Mouse (Mus musculus) gastrocnemius, postnatal 10 days (tissue): Measurements from ENCODE around the gene Zfp536. TPM values are rescaled to one million over a fixed set of nuclear protein-coding genes. Genes with fewer than 3 reads are reported as not detected.

Experiments
- DNase-seq: peaks from one replicate; pipeline ENCODE4 v3.0.0; 2021; ENCODE audit warnings: mixed read lengths
- long read RNA-seq, 2 experiments: library from polyadenylated mRNA; stranded (forward); transcript quantifications; one replicate each; pipeline ENCODE4 v2.0.0; 2021
- total RNA-seq, 2 experiments: library from RNA; stranded (reverse); gene quantifications; 2 replicates each; pipeline ENCODE4 v1.2.3; 2021

Gene Zfp536
- 1 to 10 TPM; 3.9 to 4.2 TPM for total RNA-seq
- long read RNA-seq, experiment 1, full-length matches to known transcripts: 1 of 3 reads
- long read RNA-seq, experiment 1, partial matches to known transcripts: 2 of 3 reads
- long read RNA-seq, experiment 1, other reads (novel, unspliced or antisense): 0 of 3 reads
- long read RNA-seq, experiment 2: 0 reads

DNA sequence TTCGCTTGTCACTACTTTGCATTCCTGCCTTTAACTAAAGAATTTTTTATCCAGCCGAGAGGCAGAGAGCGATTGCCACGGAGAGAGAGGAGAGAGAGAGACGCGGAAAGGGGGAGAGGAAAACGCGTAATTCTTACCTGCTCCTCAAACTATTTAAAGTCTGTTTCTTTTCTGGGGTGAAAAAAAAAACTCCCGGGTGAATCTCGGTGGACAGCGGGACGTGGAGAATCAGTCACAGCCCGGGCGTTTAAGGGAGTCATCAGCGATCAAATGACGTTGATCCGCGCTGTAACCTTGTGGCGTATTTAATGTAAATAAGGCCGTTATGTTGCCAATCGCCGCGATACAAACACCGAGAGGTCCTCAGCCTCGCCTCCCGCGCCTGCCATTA lies at the start of gene Zfp536:
Zfp536 (minus strand) TSS at position 330 of the 391 bp plus-strand sequence.
- DNase-seq: no peak

DNA sequence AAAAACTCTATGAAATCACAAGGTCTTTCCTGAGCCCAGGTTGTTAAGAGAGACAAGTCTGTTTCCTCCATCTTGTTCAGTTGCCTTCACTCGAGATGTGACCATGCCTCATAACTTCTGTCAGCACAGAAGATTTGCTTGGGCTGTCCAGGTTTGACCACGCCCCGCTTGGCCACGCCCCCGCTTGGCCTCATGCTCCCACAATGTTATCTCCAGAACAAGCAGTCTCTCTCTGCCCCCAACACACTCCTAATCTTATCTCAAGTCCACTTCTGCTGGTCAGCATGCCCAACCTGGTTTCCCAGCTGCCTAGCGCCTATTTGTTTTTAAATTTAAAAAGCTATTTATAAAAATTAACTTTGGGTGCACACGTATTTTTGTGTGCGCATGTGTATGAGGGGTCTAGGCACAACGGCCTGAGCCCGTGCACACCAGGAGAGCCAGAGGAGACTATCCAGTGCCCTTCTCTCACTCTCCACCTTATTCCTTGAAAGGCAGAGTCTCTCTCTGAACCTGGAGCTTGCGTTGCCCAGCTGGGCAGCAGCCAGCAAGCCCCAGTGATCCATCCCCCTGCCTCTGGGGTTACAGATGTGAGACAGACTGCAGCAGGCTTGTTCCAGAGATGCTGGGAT lies 47.3 kb upstream of the Zfp536 start:
- no peak for DNase-seq

DNA sequence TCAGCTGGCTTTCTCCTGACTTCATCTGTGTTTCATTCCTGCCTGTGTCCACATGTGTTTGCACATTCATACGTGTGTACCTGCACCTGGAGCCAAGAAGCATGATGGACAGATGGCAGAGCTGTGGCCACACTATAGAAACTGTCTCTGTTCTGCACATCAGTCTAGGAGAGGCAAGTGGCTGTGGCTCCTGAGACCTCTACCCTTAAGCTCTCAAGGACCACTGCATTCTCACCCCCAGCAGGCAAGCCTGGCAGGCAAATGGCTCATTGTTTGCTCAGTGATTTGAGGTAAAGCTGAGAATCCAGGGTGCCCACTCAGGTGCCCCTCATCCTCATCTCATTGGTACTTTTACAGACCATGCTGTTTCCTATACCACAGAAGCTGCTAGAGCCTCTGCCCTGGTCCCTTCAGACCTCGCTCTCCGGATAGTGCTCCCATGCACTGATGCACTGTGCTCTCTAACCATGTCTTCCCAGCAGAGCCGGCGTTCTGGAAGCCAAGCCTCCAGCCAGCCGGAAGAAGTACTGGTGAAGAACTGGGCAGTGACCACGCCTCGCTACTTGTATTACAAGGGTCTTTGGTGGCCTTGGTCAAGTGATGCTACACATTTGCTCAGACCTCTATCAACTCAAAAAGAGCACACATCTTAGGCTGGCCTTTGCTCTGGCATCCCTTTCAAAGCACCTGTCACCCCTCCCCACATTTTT lies 45.3 kb upstream of the Zfp536 start:
- DNase-seq: no peak

DNA sequence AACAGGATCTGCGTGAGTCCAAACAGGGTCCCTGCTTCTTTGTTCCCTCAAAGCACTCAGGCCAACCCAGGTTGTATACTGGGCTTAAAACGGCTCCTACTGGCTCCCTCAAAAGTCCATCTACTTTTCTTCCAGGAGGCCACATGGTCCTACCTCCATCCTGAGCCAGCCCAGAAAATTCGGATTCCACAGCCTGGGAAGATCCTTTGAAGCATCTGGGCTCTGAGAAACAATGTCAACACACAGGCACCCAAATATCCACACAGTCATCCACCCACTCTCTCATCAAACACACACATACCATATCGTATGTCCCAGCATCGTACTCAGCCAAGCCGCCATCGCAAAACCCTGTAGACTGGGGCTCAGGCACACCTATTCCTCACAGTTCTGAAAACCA lies 43.5 kb upstream of the Zfp536 start:
- no peak for DNase-seq

DNA sequence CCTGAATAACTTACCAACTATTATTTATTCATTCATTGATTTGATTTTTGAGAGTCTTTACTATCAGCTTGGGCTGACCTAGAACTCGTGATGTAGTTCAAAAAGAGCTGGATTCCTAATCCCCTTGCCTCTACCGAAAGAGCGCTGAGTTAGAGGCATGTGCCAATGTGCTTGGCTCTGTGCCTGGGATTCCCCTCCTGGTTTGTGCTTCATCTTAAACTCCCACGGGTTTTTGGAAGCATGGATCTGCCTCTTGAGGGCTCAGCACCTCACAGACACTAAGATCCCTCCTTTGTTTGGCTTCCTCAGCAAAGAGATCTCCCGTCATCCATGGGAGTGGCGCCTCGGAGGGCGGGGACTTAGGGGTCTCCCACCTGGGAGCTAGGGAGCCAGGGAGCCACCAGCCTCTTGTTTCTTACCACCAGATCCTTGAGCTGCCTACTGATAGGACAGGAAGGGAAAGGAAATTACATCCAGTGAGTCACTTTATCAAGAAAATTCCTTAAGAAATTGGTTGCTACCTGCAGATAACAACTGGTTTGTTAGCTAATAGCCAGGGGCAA lies 41.5 kb upstream of the Zfp536 start:
- no peak for DNase-seq

DNA sequence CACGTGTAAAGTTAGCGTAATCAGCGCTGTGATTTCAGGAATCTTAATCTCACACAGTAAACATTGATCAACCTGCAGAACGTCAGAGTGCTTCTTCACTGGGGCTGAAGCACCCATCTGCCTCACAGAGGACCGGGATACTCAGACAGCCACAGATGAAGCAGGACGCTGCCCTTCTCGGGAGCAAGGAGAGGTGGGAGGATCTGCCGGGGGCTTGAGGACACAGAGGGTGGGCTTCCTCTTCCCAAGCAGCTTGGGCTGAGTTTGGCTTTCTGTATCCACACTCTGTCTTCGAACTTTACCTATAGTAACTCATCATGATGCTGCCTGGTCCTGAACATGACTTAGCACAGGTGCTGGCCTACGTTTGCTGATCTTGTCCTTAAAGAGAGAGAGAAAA lies 40.2 kb upstream of the Zfp536 start:
- no peak for DNase-seq

DNA sequence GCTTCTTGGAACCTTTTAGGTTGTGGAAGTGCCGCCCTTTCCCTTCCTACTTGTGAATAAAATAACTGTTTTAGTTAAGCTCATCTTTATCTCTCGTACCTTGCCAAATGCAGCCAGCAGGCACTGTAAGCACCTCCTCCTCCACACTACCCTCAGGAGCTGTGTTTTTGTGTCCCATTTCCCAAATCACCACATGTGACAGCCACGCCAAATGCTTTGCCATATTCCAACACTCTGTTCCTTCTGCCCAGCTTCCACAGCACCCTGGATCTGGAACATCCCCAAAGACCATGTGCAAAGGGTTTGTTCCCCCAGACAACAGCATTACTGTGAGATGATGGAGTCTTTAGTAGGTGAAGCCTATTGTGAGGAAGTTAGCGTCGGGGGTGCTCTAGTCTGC lies 36.5 kb upstream of the Zfp536 start:
- no peak for DNase-seq

DNA sequence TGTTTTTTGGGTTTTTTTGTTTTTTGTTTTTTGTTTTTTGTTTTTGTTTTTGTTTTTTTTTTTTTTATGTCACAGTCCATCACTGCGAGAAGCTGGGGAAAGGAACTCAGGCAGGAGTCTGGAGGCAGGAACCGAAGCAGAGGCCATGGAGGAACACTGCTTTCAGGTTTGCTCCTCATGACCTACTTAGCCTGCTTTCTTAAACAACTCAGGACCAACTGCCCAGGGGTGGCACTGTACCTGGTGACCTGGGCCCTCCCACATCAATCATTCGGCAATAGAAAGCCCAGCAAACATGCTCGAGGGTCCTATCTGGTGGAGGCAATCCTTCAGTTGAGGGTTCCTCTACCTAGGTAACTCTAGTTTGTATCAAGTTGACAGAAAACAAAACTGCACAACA lies 35.6 kb upstream of the Zfp536 start:
- no peak for DNase-seq

DNA sequence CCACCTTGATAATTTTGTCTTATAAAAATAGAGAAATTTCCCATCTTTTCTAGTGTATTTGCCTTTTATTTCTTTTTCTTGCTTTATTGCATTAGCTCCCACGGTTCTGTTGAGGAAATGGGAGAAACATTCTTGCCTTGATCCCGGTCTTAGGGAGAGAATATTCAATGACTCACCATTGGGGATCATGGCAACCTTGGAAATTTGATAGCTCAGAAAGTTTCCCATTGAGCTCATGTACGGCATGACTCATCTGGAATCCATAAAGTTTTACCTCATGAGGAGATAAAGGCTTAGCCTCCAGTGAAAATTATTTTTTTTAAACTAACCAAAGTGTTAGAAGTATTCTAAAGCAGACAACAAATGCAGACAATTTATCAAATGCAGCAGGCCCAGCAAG lies 27.7 kb upstream of the Zfp536 start:
- DNase-seq: no peak

DNA sequence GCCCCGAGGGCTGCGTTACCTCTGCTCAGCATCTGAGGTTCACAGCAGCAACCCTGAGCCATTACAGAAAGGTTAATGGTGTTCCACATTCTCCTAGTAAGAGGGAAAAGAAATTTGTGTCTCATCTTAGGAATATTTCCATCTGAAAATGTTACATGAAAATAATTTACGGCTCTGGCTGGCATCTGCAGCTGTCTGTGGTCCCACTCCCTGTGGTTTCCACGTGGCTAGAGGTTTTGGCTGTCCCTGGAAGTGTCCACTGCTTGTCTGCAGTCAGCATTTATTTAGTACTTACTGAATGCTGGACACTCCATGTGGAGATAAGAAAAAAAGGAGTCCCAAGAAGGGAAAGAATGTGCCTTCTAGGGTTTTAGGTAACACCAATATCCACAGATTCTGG lies 15.3 kb upstream of the Zfp536 start:
- no peak for DNase-seq

DNA sequence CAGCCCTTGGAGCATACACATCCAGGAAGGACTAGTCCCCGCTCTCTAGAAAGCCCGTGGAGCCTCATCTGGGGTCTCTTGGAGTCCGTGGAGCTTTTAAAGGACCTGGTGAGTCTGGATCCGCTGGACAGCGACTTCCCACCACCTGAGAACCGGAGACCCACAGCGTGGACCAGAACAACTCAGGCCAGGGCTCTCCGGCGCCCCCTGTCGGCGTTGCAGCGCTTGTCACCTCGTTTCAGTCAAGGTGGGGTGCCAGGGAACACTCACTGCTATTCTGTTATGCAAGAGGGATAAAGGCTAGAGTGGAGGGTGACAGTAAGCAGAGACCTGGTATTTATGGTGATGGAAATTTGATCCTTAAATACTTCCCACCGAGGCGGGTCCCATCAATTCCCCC lies 2.1 kb upstream of the Zfp536 start:
- peak; percentile 81 for DNase-seq

DNA sequence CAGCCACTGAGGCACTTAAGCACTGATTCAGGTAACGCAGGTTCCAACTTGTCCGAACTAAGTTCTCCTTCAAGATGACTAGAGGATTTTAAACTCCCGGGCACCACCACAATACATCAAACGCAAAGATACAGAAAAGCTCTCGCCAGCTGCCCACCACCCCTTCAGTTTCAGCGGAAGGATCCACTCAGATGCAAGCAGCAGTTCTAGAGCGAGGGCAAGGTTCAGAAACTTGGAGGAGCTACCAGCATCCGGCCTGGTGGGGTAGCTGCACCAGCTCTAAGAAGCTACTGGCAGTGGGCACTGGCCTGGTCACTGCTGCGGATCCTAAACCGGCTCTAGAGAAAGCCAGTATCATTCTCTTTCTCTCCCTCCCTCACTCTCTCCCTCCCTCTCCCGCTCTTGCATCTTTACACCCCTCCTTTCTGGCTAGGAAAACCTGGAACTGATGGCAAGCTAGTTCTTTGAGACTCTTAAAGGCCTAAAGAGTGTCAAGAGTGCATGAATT lies 1.1 kb upstream of the Zfp536 start:
- DNase-seq: no peak

DNA sequence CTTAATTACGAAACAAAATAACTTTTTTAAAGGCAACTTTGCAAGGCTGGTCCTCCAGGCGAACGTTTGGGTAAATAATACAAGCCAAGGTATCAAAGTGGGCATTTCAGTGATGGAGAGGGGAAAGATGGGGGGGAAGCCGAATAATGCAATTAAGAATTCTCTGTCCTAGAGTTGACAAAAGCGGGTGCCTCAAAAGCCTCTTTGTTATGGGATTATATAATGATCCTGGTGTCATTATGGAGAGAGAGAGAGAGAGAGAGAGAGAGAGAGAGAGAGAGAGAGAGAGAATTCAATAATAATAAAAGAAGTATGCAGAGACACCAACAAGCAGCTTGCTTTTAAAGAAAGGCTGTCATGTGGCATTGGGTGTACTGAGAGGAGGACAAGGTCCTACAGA lies 465 bp upstream of the Zfp536 start:
- DNase-seq: no peak

DNA sequence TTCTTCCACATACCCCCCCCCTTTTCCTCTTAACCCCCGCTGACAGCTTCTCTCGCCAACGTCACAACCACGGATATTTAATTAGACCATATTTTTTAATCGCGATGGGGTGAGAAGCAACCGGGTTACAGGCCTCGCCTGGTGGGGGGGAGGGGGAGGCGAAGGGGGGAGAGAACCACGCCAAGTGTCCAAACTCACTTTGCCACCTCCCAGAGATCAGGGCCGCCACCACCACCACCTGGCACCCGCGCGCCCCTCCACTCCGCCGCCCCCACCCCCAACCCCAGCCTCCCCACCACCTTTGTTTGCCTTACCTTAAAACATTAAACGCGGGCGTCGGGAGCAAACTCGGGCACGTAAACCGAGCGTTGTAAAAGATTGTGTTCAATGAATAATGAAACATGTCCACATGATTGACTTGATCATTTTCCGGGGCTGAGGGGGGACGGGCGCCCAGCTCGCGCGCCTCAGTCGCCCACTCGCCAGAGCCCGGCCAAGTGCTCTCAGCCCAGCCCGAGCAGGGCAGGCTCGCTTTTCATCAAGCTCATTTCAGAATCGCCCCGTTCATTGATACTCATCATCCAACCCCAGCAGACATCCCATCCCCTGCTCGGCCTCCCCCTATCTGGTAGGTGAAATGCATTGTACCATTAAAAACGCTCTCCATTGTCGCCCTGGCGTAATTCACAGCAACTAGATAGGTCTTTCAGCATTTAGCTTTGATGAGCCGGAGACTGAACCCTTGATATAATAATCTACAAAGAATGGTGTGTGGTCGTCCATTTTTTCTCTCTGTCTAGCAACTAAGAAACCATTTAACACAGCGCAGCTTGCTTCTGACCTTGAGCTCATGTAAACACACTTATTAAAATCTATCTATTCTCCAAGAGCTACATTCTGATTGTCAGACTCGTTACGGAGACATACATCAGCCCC lies 797 bp downstream of the Zfp536 start:
- peak; percentile 17 for DNase-seq

DNA sequence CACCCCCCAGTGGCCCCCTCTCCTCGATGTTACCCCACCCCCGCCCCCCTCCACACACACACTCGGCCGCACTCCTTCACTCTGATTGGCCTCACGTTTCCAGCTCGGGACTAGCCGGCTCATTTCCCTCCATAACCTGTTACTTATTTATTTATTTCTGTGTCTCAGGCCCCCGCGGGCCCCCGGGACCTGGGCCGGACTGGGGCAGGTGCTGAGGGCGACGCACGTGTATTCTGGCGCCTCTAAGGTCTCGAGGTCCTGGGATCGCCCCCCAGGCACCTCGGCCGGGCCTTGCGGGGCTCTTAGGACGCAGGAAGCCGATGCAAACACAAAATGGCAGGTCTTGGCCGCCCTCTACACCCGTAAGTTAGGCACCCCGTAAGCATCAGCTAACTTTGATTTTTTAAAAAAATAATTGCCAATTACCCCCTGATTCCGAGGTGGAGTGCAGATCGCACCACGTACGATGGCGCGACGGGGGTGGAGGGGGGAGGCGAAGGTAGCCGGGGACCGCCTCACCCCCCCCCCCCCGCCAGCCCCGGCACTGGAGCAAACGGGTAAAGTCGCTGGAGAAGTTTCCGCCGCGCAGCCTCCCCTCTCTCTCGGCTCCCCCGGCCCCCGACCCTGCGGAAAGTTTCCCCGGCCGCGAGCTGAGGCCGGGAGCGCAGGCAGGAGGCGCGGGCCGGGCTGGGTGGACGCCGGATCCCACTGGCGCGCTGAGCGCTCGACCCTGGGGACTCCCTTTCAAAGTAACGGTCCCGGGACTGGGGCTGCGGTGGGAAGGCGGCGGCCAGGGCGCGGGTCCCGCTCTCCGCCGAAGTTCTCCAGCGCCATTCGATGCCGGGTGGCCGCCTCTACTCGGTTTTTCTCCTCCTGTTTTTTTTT lies 1.7 kb downstream of the Zfp536 start:
- peak; percentile 41 for DNase-seq

DNA sequence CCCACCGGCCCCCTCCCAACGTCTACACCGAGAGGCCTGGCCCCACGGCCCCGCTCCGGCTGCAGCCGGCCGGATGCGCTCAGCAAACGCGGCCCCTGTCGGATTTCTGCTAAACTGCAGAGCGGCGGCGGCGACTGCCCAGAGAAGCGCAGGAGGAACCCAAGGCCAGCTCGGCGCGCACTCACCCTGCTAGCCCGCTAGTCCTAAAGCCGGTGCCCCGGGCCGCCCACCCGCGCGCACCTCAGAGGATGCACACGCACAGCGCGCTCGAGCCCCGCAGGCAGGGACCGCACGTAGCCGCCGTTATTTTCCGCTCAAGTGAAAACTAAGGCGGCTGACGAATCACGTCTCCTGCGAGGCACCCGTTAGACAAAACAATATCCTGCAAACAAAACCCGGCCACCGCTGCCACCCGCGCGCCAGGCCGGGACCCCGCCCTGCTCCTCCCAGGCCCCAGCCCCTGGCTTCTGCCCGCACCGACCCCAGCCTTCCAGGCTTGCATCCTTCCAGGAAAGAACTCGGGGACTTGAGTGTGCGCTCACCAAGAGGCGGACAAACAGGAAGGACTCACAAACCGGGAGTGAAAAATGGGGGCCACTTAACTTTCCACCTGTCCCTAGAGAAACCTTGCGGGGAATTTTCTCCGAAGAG lies 2.9 kb downstream of the Zfp536 start:
- peak; percentile 83 for DNase-seq

DNA sequence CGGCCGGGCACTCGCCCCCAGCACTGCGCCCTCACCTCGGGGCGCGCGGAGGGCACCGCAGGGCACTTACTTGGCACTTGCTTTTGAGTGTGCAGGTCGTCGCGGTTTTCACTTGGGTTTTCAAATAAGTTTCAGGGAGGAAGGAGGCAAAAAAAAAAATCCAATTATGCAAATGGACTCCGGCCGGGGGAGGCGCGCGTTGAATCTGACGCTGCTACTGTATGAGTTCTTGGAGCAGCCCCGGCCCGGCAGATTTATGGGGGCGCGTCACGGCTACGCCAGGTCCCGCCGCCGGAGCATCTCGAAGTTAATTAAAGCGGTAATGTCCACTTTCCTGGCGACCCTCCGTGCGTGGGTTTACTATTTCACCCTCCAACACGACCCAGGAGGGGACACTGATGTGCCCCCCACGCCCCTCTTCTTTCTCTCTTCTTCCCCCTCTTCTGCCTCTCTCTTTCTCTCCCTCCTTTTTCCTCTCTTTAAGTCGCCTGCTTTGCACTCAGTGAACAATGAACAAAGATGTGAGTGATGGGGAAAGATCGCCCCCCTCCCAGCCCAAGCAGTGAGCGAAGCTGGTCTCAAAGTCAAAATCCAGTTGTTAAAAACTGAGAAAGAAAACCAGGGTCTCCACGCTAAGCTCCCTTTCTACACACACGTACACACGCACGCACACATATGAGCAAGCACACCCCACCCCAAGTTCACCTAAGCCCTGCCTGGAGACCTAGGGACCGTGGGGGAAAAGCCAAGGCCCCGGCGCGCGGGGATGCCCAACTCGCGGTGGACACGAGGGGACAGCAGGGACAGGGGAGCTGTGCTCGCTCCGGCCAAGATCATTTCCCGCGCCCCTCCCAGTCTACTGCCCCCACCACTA lies 3.7 kb downstream of the Zfp536 start:
- DNase-seq: peak; percentile 41

DNA sequence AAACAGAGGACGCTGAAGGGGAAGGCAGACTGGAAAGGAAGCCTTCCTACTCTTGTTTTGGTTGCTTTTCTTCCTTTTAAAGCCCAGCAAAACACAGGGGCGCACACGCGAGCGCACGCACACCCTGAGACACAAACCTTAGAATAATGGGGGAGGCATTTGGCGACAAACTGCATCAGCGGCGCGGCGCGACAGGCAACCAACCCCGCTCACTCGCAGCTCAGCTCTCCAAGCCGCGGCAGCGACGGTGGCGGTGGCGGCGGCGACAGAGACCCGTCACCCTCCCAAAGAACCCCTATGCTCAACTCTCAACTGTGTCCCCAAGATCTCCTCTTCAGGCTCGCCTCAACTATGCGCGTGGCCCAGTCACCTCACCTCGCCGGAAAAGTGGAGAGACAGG lies 4.4 kb downstream of the Zfp536 start:
- DNase-seq: peak; percentile 36

DNA sequence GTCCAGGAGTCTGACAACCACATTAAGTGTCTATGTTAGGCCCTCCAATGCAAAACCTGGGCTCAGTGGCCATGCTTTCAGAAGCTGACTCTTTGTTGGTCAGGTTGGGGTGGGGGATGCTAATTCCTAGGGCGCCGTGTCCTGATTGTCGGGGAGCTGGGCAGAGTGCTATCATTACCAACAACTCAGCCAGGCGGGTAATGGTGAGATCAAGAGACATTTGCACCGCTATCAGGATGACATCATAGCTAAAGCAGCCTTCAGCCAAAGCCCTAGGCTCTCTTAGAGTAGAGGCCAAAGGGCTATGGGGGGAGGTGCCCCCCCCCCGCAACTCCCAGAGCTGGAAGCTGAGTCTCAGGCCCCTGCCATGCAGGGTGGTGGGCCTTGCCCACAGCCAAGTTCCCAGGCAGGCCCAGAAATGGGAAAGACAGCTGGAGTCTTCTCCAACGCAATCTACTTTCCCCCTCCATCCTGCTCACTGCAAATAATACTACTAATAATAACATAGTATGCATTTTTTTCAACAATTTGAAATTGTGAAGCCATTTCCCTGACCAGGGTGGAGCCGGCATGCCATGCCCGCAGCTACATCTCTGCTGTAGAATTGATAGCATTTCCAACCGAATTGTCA lies 5.0 kb downstream of the Zfp536 start:
- DNase-seq: no peak
